Mouse (Mus musculus) frontal cortex, postnatal 14 days (tissue): ENCODE results near the gene Tbrg4.
"Not testable (repeated sequence)": the region's sequence is repeated elsewhere in the genome, so short reads cannot be mapped to it uniquely, and the experiment has no call there.

Source experiments
- DNase-seq, 2 experiments: peaks; one replicate each; pipeline ENCODE4 v3.0.0; 2022; ENCODE audit warnings: low spot score in 2 of 2

Tbrg4 gene

GRCm38 (mm10) chr11:6625478-6626387 lies at the start of gene Tbrg4:
Gene Tbrg4 (minus strand): TSS chr11:6626067.
- peak; percentile 87 to 90 for DNase-seq

- DNase-seq: no peak
These were observed 49.5 kb upstream of the Tbrg4 start for GRCm38 (mm10) chr11:6675402-6675801.

GRCm38 (mm10) chr11:6674701-6675100 lies 48.8 kb upstream of the Tbrg4 start:
- no peak for DNase-seq

GRCm38 (mm10) chr11:6670826-6671225 lies 45.0 kb upstream of the Tbrg4 start:
- no peak for DNase-seq

- DNase-seq: no peak
These were observed 44.2 kb upstream of the Tbrg4 start for GRCm38 (mm10) chr11:6670044-6670443.

- DNase-seq: no peak
These were observed 43.2 kb upstream of the Tbrg4 start for GRCm38 (mm10) chr11:6669041-6669440.

- no peak for DNase-seq
These were observed 40.8 kb upstream of the Tbrg4 start for GRCm38 (mm10) chr11:6666634-6667033.

- no peak for DNase-seq
These were observed 35.3 kb upstream of the Tbrg4 start for GRCm38 (mm10) chr11:6661206-6661605.

GRCm38 (mm10) chr11:6658271-6658670 lies 32.4 kb upstream of the Tbrg4 start, which contains the start of gene Ramp3:
Gene Ramp3 (plus strand): TSS chr11:6658521.
- DNase-seq: no peak

- peak; percentile 58 to 82 for DNase-seq
These were observed 29.0 kb upstream of the Tbrg4 start for GRCm38 (mm10) chr11:6654903-6655302.

- DNase-seq: not testable (repeated sequence)
These were observed 27.1 kb upstream of the Tbrg4 start for GRCm38 (mm10) chr11:6652978-6653377.

GRCm38 (mm10) chr11:6650519-6650918 lies 24.7 kb upstream of the Tbrg4 start:
- no peak for DNase-seq

GRCm38 (mm10) chr11:6647831-6648724 lies 22.2 kb upstream of the Tbrg4 start:
- no peak for DNase-seq

GRCm38 (mm10) chr11:6644566-6644965 lies 18.7 kb upstream of the Tbrg4 start:
- DNase-seq: no peak

- no peak for DNase-seq
These were observed 13.2 kb upstream of the Tbrg4 start for GRCm38 (mm10) chr11:6639072-6639471.

- DNase-seq: no peak
These were observed 12.7 kb upstream of the Tbrg4 start, which contains the start of gene Wap for GRCm38 (mm10) chr11:6638537-6638936. Gene Wap (minus strand): TSS chr11:6638637.

GRCm38 (mm10) chr11:6636150-6636549 lies 10.3 kb upstream of the Tbrg4 start:
- no peak for DNase-seq

- no peak for DNase-seq
These were observed 3.8 kb upstream of the Tbrg4 start for GRCm38 (mm10) chr11:6629655-6630054.

- no peak for DNase-seq
These were observed 2.7 kb upstream of the Tbrg4 start for GRCm38 (mm10) chr11:6628568-6628967.

GRCm38 (mm10) chr11:6627731-6628130 lies 1.9 kb upstream of the Tbrg4 start:
- no peak for DNase-seq

GRCm38 (mm10) chr11:6626388-6626772 lies 513 bp upstream of the Tbrg4 start:
- no peak for DNase-seq

- DNase-seq: no peak
These were observed 1.1 kb downstream of the Tbrg4 start for GRCm38 (mm10) chr11:6624619-6625382.
